Mouse (Mus musculus) stomach, postnatal 0 days (tissue): ENCODE measurements around the gene Aco1.

ENCODE experiments used
- CTCF ChIP-seq: IDR thresholded peaks from 2 replicates; pipeline ENCODE4 v1.5.1; 2016; ENCODE audit warnings: antibody characterized with exemption, low read depth, mild to moderate bottlenecking, moderate library complexity
- EP300 ChIP-seq: optimal IDR thresholded peaks from 2 replicates; pipeline ENCODE3; 2016; ENCODE audit warnings: antibody characterized with exemption

DNA sequence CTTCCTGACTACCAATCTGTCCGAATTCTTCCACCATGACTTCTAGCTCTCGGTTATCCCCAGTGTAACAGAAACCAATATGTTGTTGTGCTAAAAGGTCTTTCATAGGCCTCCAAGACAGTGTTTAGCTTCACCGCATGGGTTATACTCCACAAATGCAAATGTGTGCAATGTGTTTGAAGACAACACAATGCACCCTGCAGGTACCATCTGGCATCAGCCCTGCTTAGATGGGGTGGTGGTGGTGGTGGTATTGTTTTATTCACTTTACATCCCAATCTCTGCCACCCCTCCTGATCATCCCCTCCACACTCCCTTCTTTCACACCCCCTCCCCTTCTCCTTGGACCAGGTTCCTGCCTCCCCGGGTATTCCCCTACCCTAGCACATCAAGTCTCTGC, 34.9 kb upstream of the Aco1 start:
- TF ChIP-seq EP300 (no peak), CTCF (no peak)
